Mouse (Mus musculus): ENCODE data around the gene Cdkn2c. TPM values are rescaled to one million over a fixed set of nuclear protein-coding genes. Genes with fewer than 3 reads are reported as not detected.
A peak's percentile ranks its signal among the peaks of the same experiment; 100 is the strongest.
"Not testable (repeated sequence)": the region's sequence is repeated elsewhere in the genome, so short reads cannot be mapped to it uniquely, and the experiment has no call there.

The Cdkn2c gene
- polyA plus RNA-seq (2016; fragmentation: Nextera tagmentation; extraction: Ambion mirVana): 1.3 and 2.0 TPM in 2 replicates

DNA sequence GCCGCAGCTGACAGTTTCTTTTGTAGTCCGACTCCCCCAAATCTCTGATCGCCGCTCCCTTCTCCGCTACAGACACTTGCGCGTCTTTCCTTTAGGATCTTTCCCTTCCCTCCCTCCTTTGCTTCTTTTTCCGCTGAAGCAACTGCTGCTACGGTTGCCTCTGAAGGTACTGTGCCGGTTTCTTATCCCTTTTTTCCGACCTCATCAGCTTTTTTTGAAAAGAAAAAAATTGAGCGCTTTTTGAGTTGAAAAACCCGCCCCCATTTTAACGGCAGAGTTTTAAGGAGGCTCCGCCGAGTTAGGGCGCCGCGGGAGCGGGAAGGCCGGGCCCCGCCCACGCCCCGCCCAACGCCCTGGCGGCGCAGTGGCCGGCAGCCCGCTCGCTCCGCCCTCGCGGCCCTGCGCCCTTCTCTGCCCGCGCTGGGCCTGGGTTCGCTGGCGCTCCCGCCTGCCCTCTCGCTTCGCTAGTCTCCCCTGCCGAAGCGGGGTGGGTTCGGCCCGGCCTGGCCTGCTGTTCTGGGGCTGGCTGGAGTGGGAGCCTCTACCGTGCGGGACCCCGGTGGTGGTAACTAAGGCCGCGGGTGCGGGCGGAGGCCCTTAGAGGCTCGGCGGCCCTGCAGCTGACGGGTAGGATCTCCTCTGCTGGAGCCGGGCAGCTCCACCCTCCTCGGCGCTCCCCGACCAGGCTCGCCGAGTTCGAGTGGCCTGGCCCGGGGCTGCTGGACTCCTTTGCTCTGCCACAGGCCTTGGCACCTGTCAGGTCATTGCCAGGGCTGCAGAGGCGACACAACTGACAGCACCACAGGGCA, at the start of gene Cdkn2c:
Gene Cdkn2c, minus strand, starts transcription at position 729 of the 809 bp plus-strand sequence.
- no peaks in the 10 kb centered on the region for H3K9me3 ChIP-seq
- peaks cover 25% of the 10 kb centered on the region for H3K4me1 ChIP-seq
- peaks cover 54% of the 10 kb centered on the region for H3K27me3 ChIP-seq (replicated peaks; ENCODE audit: low read depth, poor library complexity, severe bottlenecking)
- H3K27ac ChIP-seq (replicated peaks): peak within 1 kb of the TSS; percentile 93
- under 1% methylated on average over 64 of the region's 64 CpGs for WGBS
- H3K4me3 ChIP-seq: peak within 1 kb of the TSS; percentile 79
- no peaks in the 10 kb centered on the region for H3K36me3 ChIP-seq (replicated peaks)
- DNase-seq (ENCODE audit: low spot score): peak; percentile 90

DNA sequence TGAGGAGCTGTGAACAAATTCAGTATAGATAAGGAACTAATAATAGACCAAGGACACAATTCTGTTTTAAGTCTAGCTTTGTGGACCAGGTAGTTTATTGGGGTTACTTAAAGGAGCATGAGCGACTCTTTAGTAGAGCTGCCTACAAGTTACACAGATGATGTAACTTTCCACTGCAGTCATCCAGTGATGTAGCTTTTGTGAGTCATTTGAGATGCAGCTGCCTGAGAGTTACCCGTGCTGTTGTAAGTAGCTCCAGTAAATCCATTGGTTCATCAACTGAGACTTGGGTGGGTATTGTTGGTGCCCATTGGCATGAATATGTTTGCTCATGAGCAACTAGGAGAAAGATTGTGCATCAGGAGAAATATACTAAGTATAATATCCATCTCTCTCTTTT, 38.4 kb upstream of the Cdkn2c start:
- H3K27ac ChIP-seq (replicated peaks): no peak overlapping the region
- no peaks in the 10 kb centered on the region for H3K36me3 ChIP-seq (replicated peaks)
- DNase-seq (ENCODE audit: low spot score): no peak
- no peak overlapping the region for H3K4me3 ChIP-seq
- H3K9me3 ChIP-seq: no peaks in the 10 kb centered on the region
- H3K27me3 ChIP-seq (replicated peaks; ENCODE audit: low read depth, poor library complexity, severe bottlenecking): no peaks in the 10 kb centered on the region
- H3K4me1 ChIP-seq: no peaks in the 10 kb centered on the region
- WGBS: 93% methylated on average over 2 of the region's 2 CpGs

DNA sequence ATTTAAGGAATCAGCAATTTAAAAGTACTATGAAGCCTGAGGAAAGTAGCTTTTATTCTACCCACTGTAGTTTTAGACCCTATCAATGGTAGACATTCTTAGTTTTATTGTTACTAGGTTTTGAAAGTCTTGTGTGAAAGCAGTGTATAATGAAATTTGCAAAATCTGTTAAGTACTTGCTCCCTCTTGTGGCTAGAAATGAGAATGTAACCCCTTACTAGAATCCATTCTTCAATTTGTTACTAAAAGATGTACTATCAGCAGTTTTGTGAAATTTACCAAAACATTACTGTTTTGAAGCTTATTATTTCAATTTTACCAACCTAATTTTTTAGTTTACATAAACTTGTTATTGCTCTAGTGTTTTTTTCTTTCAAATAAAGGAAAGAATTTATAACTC, 36.6 kb upstream of the Cdkn2c start:
- no peak for DNase-seq (ENCODE audit: low spot score)
- H3K4me3 ChIP-seq: no peak overlapping the region

DNA sequence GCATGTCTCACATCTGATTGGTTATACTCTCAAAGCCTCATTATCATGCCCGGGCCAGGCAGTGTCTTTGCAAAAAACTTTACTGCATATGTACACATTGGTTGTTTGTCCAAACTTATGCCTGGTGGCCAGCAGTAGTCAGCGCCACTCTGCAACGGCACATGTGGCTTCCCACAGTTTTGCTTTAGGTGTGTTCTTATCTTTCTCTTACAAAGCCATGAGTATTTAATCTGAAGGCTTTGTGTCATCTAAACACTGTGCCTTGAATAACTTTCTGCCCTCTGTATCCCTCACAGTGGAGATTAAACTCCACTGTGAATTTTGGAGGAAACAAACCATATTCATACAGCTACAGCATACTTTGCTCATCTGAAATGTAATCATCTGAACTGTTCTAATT, 33.7 kb upstream of the Cdkn2c start:
- 98% methylated on average over 3 of the region's 3 CpGs for WGBS
- not testable (repeated sequence) for H3K4me3 ChIP-seq; H3K27ac ChIP-seq (replicated peaks); DNase-seq (ENCODE audit: low spot score); H3K4me1 ChIP-seq; H3K9me3 ChIP-seq; H3K36me3 ChIP-seq (replicated peaks); H3K27me3 ChIP-seq (replicated peaks; ENCODE audit: low read depth, poor library complexity, severe bottlenecking)

More for the DNA sequence above, 36.6 kb upstream of the Cdkn2c start:
- H3K36me3 ChIP-seq (replicated peaks): no peaks in the 10 kb centered on the region
- no peaks in the 10 kb centered on the region for H3K4me1 ChIP-seq
- no peaks in the 10 kb centered on the region for H3K27me3 ChIP-seq (replicated peaks; ENCODE audit: low read depth, poor library complexity, severe bottlenecking)
- no peak overlapping the region for H3K27ac ChIP-seq (replicated peaks)
- H3K9me3 ChIP-seq: no peaks in the 10 kb centered on the region

DNA sequence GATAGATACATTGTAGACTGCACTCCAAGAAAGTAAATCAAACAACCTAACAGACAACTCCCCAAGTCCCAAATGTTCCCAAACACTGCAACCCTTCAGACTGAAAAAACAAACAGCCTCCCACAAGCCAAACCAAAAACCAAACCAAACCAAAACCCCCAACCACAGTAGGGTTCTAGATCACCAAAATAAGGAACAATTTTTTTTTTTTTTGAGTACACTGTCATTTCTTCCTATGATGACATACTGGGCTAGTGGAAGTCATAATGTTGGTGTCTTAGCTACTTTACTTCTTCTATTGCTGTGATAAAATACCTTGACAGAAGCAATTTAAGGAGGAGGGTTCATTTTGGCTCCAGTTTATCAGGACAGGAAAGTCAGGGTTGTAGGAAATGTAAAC, 25.7 kb upstream of the Cdkn2c start:
- H3K27ac ChIP-seq (replicated peaks): no peak overlapping the region

DNA sequence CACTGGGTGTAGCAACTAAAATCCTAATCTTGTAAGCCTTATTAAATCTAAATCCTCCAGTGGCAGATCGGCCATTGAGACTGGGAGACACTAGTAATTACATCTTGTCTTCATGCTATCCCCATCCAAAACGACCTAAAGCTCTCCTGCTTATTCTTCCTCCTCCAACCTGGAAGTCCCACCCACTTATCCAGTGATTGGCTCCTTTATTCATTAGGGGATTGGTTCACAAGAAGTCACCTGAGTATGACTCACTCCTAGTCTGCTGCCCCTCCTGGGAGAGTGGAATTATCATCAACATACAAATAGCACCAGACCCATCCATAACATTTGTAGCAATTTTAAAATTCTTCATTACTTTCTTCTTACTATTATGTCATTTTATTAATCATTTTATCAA, 16.6 kb upstream of the Cdkn2c start:
- Histone ChIP-seq H3K4me1 (no peaks in the 10 kb centered on the region), H3K27me3 (replicated peaks; ENCODE audit: low read depth, poor library complexity, severe bottlenecking) (no peaks in the 10 kb centered on the region), H3K36me3 (replicated peaks) (peaks cover 11% of the 10 kb centered on the region), H3K27ac (replicated peaks) (no peak overlapping the region), H3K9me3 (no peaks in the 10 kb centered on the region), H3K4me3 (no peak overlapping the region)
- 69% methylated on average over 2 of the region's 2 CpGs for WGBS
- no peak for DNase-seq (ENCODE audit: low spot score)

More for the DNA sequence above, 25.7 kb upstream of the Cdkn2c start:
- Histone ChIP-seq H3K4me1 (no peaks in the 10 kb centered on the region), H3K4me3 (no peak overlapping the region), H3K36me3 (replicated peaks) (peaks cover 16% of the 10 kb centered on the region), H3K9me3 (peaks cover 12% of the 10 kb centered on the region; the same call in 1 of the 2 replicates), H3K27me3 (replicated peaks; ENCODE audit: low read depth, poor library complexity, severe bottlenecking) (no peaks in the 10 kb centered on the region)
- no peak for DNase-seq (ENCODE audit: low spot score)

DNA sequence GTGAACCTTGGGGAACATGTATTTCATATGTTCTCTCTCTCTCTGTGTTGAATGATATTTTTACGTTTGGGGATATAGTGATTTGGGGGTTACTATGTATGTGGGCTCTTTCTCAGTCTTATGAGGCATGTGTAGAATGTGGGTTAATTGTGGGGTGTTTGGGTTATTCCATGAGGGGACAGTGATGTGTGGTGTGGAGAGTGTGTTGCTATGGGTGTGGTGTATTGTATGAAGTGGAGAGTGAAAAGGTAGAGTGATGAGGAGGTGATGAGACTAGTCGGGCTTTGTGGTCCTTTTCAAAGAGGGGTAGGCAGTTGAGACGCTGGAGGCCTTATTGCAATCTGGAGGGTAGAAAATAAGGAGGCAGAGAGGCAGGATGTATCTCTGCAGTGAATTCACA, 10.2 kb upstream of the Cdkn2c start:
- Histone ChIP-seq H3K27ac (replicated peaks) (peak overlapping the region; percentile 93), H3K27me3 (replicated peaks; ENCODE audit: low read depth, poor library complexity, severe bottlenecking) (no peaks in the 10 kb centered on the region), H3K9me3 (no peaks in the 10 kb centered on the region), H3K4me1 (peaks cover 14% of the 10 kb centered on the region), H3K36me3 (replicated peaks) (no peaks in the 10 kb centered on the region), H3K4me3 (peak overlapping the region; percentile 94)
- DNase-seq (ENCODE audit: low spot score): no peak
- WGBS: 2% methylated on average over 3 of the region's 3 CpGs

DNA sequence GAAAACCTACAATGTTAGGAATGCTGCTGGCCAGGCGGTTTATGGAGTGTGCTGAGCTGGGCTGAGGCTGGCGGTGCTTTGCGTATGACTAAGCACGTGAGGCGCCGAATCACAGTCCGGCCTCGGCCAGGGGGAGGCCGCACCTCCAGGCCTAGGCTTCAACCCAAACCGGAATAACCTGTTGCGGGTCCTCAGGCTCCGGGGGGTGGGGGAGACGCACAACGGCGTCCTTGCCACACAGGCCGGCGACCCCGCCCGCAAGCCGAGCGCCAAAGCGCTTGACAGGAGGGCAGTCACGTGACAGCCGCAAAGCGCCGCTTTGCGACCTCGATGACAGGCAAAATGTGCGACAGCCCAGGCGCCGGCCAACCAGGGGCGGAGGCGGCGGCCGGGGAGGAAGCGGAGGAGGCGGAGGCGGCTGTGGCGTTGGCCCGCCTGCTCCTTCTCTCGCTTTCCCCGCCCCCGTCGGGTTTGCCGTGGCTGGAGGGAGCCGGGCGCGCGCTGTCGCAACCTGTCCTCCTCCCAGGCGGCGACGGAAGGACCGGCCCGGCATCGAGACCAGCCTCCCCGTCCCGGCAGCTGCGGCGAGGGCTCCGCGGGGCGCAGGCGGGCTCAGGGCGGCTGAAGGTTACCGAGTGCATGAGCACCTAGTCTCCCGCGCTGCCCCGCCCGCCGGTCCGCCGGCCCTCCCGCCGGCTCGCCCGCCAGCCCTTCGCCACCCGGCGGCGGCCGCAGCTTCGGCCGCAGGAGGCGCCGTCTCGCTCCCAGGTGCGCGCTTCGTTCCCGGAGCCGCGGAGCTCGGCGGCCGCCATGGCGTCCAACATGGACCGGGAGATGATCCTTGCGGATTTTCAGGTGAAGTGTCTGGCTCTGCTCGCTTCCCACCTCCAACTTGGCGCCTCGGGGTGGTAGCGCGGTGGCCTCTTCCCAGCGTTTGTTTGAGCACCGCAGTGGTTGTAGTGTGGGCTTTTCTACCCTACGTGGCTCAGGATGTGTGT, 9.5 kb upstream of the Cdkn2c start, which contains the start of gene Faf1:
Gene Faf1, plus strand, starts transcription at position 371 of the 998 bp plus-strand sequence.
- DNase-seq (ENCODE audit: low spot score): peak; percentile 99
- Histone ChIP-seq H3K27me3 (replicated peaks; ENCODE audit: low read depth, poor library complexity, severe bottlenecking) (no peaks in the 10 kb centered on the region), H3K36me3 (replicated peaks) (no peaks in the 10 kb centered on the region), H3K27ac (replicated peaks) (peak within 1 kb of the TSS; percentile 93), H3K9me3 (no peaks in the 10 kb centered on the region), H3K4me1 (peaks cover 14% of the 10 kb centered on the region), H3K4me3 (peak within 1 kb of the TSS; percentile 94)
- whole genome bisulfite sequencing: under 1% methylated on average over 107 of the region's 107 CpGs

DNA sequence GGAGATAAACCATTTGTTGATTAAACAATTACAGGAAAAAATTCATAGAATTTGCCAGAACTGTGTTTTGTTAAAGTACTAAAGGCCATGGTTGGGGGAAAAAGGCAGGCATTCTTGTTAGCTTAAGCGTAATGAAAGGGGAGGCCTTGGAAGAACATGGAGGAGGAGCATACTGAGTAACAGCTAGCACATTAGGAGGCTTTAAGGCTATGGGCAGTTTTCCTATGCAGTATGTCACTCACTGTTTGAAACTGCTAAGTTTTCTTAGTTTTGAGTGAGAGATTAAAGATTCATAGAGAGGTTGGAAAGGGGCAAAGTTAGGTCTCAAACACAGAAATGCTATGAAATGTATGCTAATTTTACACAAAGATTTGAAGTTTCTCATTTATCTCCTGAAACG, 7.1 kb upstream of the Cdkn2c start:
- H3K4me1 ChIP-seq: peaks cover 14% of the 10 kb centered on the region
- no peaks in the 10 kb centered on the region for H3K36me3 ChIP-seq (replicated peaks)
- 84% methylated on average over 2 of the region's 2 CpGs for WGBS
- no peak for DNase-seq (ENCODE audit: low spot score)
- no peak overlapping the region for H3K4me3 ChIP-seq
- no peaks in the 10 kb centered on the region for H3K9me3 ChIP-seq
- H3K27me3 ChIP-seq (replicated peaks; ENCODE audit: low read depth, poor library complexity, severe bottlenecking): no peaks in the 10 kb centered on the region
- H3K27ac ChIP-seq (replicated peaks): no peak overlapping the region

DNA sequence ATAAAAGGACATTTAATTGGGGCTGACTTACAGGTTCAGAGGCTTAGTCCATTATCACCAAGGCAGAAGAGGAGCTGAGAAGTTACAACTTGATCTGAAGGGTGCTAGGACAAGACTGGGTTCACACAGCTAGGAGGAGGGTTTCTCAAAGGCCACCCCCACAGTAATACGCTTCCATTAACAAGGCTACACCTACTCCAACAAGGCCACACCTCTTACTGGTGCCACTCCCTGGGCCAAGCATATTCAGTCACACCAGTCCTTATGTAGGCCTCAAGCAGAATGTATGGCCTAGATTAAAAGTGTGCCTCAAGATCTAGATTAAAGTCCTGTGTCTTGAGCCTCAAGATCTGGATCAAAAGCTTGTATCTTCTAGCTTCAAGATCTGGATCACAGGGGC, 5.0 kb upstream of the Cdkn2c start:
- Histone ChIP-seq H3K9me3 (no peaks in the 10 kb centered on the region), H3K27me3 (replicated peaks; ENCODE audit: low read depth, poor library complexity, severe bottlenecking) (peaks cover 8% of the 10 kb centered on the region; the same call in 1 of the 2 replicates), H3K27ac (replicated peaks) (no peak overlapping the region), H3K36me3 (replicated peaks) (no peaks in the 10 kb centered on the region), H3K4me3 (no peak overlapping the region), H3K4me1 (peaks cover 11% of the 10 kb centered on the region)
- WGBS: 70% methylated on average over 1 of the region's 1 CpGs
- no peak for DNase-seq (ENCODE audit: low spot score)

DNA sequence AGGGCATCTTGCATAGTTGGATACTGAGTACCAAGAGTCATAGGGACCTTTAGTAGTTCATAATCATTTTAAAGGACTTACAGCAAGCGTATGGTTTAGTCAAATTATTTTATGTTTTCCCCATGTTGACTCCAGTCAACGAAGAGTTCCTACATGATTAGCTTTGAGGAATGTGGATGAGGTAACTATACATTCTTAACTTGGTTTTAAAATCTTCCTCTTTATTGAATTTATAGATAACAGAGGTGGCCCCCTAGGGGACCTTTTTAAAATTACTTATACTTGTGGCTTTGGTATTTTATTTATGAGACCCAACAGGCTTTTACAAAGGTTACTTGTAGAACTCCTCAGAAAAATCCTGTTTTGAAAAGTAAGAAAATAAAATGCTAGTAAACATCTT, 3.2 kb upstream of the Cdkn2c start:
- Histone ChIP-seq H3K4me3 (no peak overlapping the region), H3K27ac (replicated peaks) (no peak overlapping the region), H3K36me3 (replicated peaks) (no peaks in the 10 kb centered on the region), H3K9me3 (no peaks in the 10 kb centered on the region), H3K27me3 (replicated peaks; ENCODE audit: low read depth, poor library complexity, severe bottlenecking) (peaks cover 18% of the 10 kb centered on the region), H3K4me1 (peaks cover 21% of the 10 kb centered on the region)
- 81% methylated on average over 2 of the region's 2 CpGs for WGBS
- DNase-seq (ENCODE audit: low spot score): no peak

DNA sequence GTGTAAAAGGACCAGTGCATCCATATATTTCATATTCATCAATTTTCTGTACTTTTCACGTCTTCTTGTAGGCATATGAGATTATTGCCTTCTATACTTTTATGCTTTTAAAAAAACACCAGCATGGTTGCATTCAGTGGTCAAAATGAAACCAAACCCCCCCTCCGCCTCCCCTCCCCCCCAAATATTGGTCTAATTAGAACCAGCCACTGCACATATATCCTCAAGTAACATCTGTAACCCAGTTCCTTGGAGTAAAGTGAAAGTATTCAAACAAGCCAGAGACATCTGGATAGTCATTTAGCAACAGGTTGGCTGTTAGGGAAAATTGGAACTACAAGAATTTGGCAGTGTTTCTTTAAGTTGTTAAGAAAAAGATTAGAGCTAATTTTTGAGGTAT, 529 bp upstream of the Cdkn2c start:
- H3K9me3 ChIP-seq: no peaks in the 10 kb centered on the region
- H3K27ac ChIP-seq (replicated peaks): no peak overlapping the region
- peaks cover 25% of the 10 kb centered on the region for H3K4me1 ChIP-seq
- H3K27me3 ChIP-seq (replicated peaks; ENCODE audit: low read depth, poor library complexity, severe bottlenecking): peaks cover 45% of the 10 kb centered on the region
- DNase-seq (ENCODE audit: low spot score): peak; percentile 14
- no peaks in the 10 kb centered on the region for H3K36me3 ChIP-seq (replicated peaks)
- peak overlapping the region; percentile 79 for H3K4me3 ChIP-seq
- WGBS: 32% methylated on average over 2 of the region's 2 CpGs

Data from embryonic facial prominence, embryonic 10.5 days (tissue).